Mouse (Mus musculus) layer of hippocampus, adult 11-12 months (tissue): ENCODE data around the gene Sos2.

Experiments used
- DNase-seq: peaks from one replicate; pipeline ENCODE4 v3.0.0; 2022; ENCODE audit warnings: low spot score

Sos2 gene

GRCm38 (mm10) chr12:69681566-69682061, at the start of gene Sos2:
Gene Sos2, minus strand, starts transcription at chr12:69681852.
- peak; percentile 45 for DNase-seq

- DNase-seq: no peak
Measured at GRCm38 (mm10) chr12:69730306-69730705, 48.7 kb upstream of the Sos2 start.

GRCm38 (mm10) chr12:69729246-69729645, 47.6 kb upstream of the Sos2 start:
- DNase-seq: no peak

GRCm38 (mm10) chr12:69724711-69725460, 43.2 kb upstream of the Sos2 start, which contains the start of the genes L2hgdh and Atp5s:
Gene L2hgdh, minus strand, starts transcription at chr12:69724873.
Gene Atp5s, plus strand, starts transcription at chr12:69724950.
- DNase-seq: peak; percentile 96

GRCm38 (mm10) chr12:69724018-69724710, 42.5 kb upstream of the Sos2 start:
- no peak for DNase-seq

GRCm38 (mm10) chr12:69723376-69723775, 41.7 kb upstream of the Sos2 start:
- no peak for DNase-seq

GRCm38 (mm10) chr12:69722857-69723256, 41.2 kb upstream of the Sos2 start:
- DNase-seq: no peak

- no peak for DNase-seq
Measured at GRCm38 (mm10) chr12:69713628-69714027, 32.0 kb upstream of the Sos2 start.

GRCm38 (mm10) chr12:69704799-69705458, 23.3 kb upstream of the Sos2 start:
- no peak for DNase-seq

GRCm38 (mm10) chr12:69698352-69698751, 16.7 kb upstream of the Sos2 start:
- DNase-seq: no peak

- peak; percentile 53 for DNase-seq
Measured at GRCm38 (mm10) chr12:69696746-69697145, 15.1 kb upstream of the Sos2 start.

GRCm38 (mm10) chr12:69693471-69693870, 11.8 kb upstream of the Sos2 start:
- no peak for DNase-seq

GRCm38 (mm10) chr12:69690714-69691113, 9.1 kb upstream of the Sos2 start:
- no peak for DNase-seq

- no peak for DNase-seq
Measured at GRCm38 (mm10) chr12:69689094-69689493, 7.4 kb upstream of the Sos2 start.

- DNase-seq: no peak
Measured at GRCm38 (mm10) chr12:69688368-69688767, 6.7 kb upstream of the Sos2 start.

- DNase-seq: peak; percentile 77
Measured at GRCm38 (mm10) chr12:69683537-69683936, 1.9 kb upstream of the Sos2 start.

- DNase-seq: no peak
Measured at GRCm38 (mm10) chr12:69682788-69683419, 1.3 kb upstream of the Sos2 start.

GRCm38 (mm10) chr12:69682065-69682787, 574 bp upstream of the Sos2 start:
- DNase-seq: peak; percentile 74

- peak; percentile 20 for DNase-seq
Measured at GRCm38 (mm10) chr12:69680635-69681565, 752 bp downstream of the Sos2 start.

GRCm38 (mm10) chr12:69676157-69676556, 5.5 kb downstream of the Sos2 start:
- no peak for DNase-seq
